Mouse (Mus musculus) erythroblast, embryonic 14.5 days (primary cell): ENCODE measurements around the gene Nckap5.

Experiments
- GATA1 ChIP-seq: IDR thresholded peaks from 2 replicates; pipeline ENCODE4 v1.6.1; 2012; ENCODE audit warnings: low read length, inconsistent platforms, mixed read lengths
- TAL1 ChIP-seq: IDR thresholded peaks from 3 replicates; pipeline ENCODE4 v1.6.1; 2012; ENCODE audit warnings: low read length, inconsistent platforms, mixed read lengths

DNA sequence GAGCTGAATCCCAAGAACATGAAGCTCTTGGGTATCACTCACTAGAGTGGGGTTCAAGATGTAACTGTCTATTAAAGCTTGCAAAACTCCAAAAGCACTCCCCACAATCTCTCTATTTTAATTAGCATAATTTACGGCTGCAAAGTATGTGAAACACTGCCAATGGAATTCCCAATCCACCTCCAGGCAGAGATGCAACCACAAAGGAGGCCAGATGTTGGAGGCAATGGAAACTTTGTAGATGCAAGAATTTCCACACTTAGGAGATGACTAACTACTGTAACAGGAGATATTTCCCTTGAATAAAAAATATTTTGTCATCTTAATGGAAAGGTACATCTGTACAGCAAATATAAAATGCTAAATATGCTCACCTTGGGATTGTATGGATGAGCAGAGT is 295.1 kb downstream of the Nckap5 start:
- TF ChIP-seq GATA1 = no peak
- no peak for TF ChIP-seq TAL1
